28 mouse cellular contexts compared by ENCODE assay signal in genomic region chrX:11568262-11568661, GRCm38 (mm10).
DNase-seq lines count a peak whose midpoint lies in the region; ATAC-seq lines count a peak whose summit lies in the region.
"Had no signal": no experiment of that assay in that cellular context is flagged by ENCODE, and none has a peak within 500 bp of the region (broad histone marks: within the 10 kb centered on the region; RNA-seq: fewer than 3 reads in every experiment).

No protein-coding gene starts in this region.

- H3K4me2 ChIP-seq in embryonic facial prominence, embryonic 11.5 days (ENCODE audit: low read depth, low read length) = no peak overlapping the region
- H3K4me2 ChIP-seq in limb, embryonic 12.5 days = no peak overlapping the region
- H3K4me2 ChIP-seq: embryonic facial prominence, embryonic 12.5 days; heart, embryonic 12.5 days; hindbrain, embryonic 14.5 days; lung, embryonic 14.5 days; stomach, embryonic 15.5 days had no signal

- H3K27me3 ChIP-seq in embryonic facial prominence, embryonic 11.5 days (ENCODE audit: control insufficient read depth, insufficient read depth, low read length) = no peaks in the 10 kb centered on the region; the same call in 1 of the 2 replicates
- peaks cover 35% of the 10 kb centered on the region for H3K27me3 ChIP-seq in limb, embryonic 12.5 days

- no peaks in the 10 kb centered on the region for H3K9me3 ChIP-seq in embryonic facial prominence, embryonic 11.5 days (replicated peaks; ENCODE audit: control insufficient read depth, low read length)
- peaks cover 3% of the 10 kb centered on the region; the same call in 1 of the 2 replicates for H3K9me3 ChIP-seq in limb, embryonic 12.5 days
- H3K9me3 ChIP-seq: embryonic facial prominence, embryonic 12.5 days; G1E; heart, embryonic 12.5 days; stomach, embryonic 15.5 days had no signal

- peak; percentile 59 for DNase-seq in embryo, embryonic 10 days (ENCODE audit: low spot score)
- DNase-seq in embryo, embryonic 9.5 days (ENCODE audit: extremely low spot score) = no peak
- peak; percentile 6 to 27 for DNase-seq in kidney, adult 8-10 months
- no peak for DNase-seq in kidney, postnatal 14 days
- peak; percentile 67 for DNase-seq in embryonic facial prominence, embryonic 11.5 days (ENCODE audit: low spot score)
- no peak for DNase-seq in thymus, postnatal 14 days
- no peak for DNase-seq in gastrocnemius, postnatal 10 days
- DNase-seq: adrenal gland, adult 8-10 months; cerebellum, adult 11 months; cerebellum, adult 9-10 months; cerebellum, postnatal 36 days; gastrocnemius, postnatal 36 days; heart, adult 2 months; liver; lung, embryonic 14.5 days; lung, postnatal 14 days; right cerebral cortex, postnatal 25 days had no signal

- no peak overlapping the region for H3K27ac ChIP-seq in embryonic facial prominence, embryonic 11.5 days (replicated peaks; ENCODE audit: low read depth, low read length)
- no peak overlapping the region for H3K27ac ChIP-seq in limb, embryonic 12.5 days
- H3K27ac ChIP-seq: embryonic facial prominence, embryonic 12.5 days; heart, adult 2 months; hindbrain, embryonic 14.5 days; layer of hippocampus, adult 2 months; liver, embryonic 14.5 days; stomach, embryonic 15.5 days had no signal

- H3K9ac ChIP-seq in embryonic facial prominence, embryonic 11.5 days (replicated peaks; ENCODE audit: low read length) = no peak overlapping the region
- no peak overlapping the region for H3K9ac ChIP-seq in limb, embryonic 12.5 days (replicated peaks)
- H3K9ac ChIP-seq: embryonic facial prominence, embryonic 12.5 days; heart, embryonic 12.5 days; hindbrain, embryonic 14.5 days; liver, embryonic 14.5 days; lung, embryonic 14.5 days; stomach, embryonic 15.5 days had no signal

- WGBS in embryonic facial prominence, embryonic 11.5 days = 34% methylated on average over 5 of the region's 5 CpGs
- 27% methylated on average over 5 of the region's 5 CpGs for WGBS in limb, embryonic 12.5 days

- H3K4me3 ChIP-seq in embryonic facial prominence, embryonic 11.5 days (ENCODE audit: low read depth, low read length) = no peak overlapping the region
- no peak overlapping the region for H3K4me3 ChIP-seq in limb, embryonic 12.5 days (replicated peaks)
- H3K4me3 ChIP-seq: embryonic facial prominence, embryonic 12.5 days; heart, adult 2 months; heart, embryonic 12.5 days; layer of hippocampus, adult 2 months; stomach, embryonic 15.5 days had no signal

- no peak for ATAC-seq in embryonic facial prominence, embryonic 11.5 days (replicated peaks; ENCODE audit: insufficient number of reproducible peaks, low FRiP score, low TSS enrichment, low read depth)
- ATAC-seq in limb, embryonic 12.5 days (ENCODE audit: insufficient number of reproducible peaks, insufficient read depth, low FRiP score, low TSS enrichment, low read depth) = peak; percentile 47; the same call in 1 of the 2 replicates
- ATAC-seq: forebrain, embryonic 14.5 days; intestine, postnatal 0 days; midbrain, embryonic 16.5 days had no signal

- no peaks in the 10 kb centered on the region for H3K4me1 ChIP-seq in embryonic facial prominence, embryonic 11.5 days (ENCODE audit: control insufficient read depth, insufficient read depth, low read length)
- H3K4me1 ChIP-seq in limb, embryonic 12.5 days (replicated peaks) = peaks cover 12% of the 10 kb centered on the region; the same call in 1 of the 2 replicates
- H3K4me1 ChIP-seq: embryonic facial prominence, embryonic 12.5 days; heart, embryonic 12.5 days; stomach, embryonic 15.5 days had no signal

- H3K36me3 ChIP-seq in embryonic facial prominence, embryonic 11.5 days (replicated peaks; ENCODE audit: control insufficient read depth, insufficient read depth, low read depth, low read length) = no peaks in the 10 kb centered on the region
- no peaks in the 10 kb centered on the region for H3K36me3 ChIP-seq in limb, embryonic 12.5 days
- H3K36me3 ChIP-seq: embryonic facial prominence, embryonic 12.5 days; G1E; heart, embryonic 12.5 days; stomach, embryonic 15.5 days had no signal

Comparison
In these comparisons a context has a peak if more than half of its experiments do, and no peak if none do; other contexts are left out.
1. DNase-seq: peak in embryo, embryonic 10 days (single experiment), kidney, adult 8-10 months (2 of 2) and embryonic facial prominence, embryonic 11.5 days (single experiment); none in embryo, embryonic 9.5 days (single experiment), kidney, postnatal 14 days (single experiment), thymus, postnatal 14 days (single experiment) and gastrocnemius, postnatal 10 days (single experiment).